Mouse (Mus musculus) R1 (cell line): ENCODE results near the gene Syt5.

ENCODE experiments used
- DNase-seq: peaks from one replicate; pipeline ENCODE4 v3.0.0-alpha.2; 2018; ENCODE audit warnings: low read depth, low spot score

Gene Syt5

DNA sequence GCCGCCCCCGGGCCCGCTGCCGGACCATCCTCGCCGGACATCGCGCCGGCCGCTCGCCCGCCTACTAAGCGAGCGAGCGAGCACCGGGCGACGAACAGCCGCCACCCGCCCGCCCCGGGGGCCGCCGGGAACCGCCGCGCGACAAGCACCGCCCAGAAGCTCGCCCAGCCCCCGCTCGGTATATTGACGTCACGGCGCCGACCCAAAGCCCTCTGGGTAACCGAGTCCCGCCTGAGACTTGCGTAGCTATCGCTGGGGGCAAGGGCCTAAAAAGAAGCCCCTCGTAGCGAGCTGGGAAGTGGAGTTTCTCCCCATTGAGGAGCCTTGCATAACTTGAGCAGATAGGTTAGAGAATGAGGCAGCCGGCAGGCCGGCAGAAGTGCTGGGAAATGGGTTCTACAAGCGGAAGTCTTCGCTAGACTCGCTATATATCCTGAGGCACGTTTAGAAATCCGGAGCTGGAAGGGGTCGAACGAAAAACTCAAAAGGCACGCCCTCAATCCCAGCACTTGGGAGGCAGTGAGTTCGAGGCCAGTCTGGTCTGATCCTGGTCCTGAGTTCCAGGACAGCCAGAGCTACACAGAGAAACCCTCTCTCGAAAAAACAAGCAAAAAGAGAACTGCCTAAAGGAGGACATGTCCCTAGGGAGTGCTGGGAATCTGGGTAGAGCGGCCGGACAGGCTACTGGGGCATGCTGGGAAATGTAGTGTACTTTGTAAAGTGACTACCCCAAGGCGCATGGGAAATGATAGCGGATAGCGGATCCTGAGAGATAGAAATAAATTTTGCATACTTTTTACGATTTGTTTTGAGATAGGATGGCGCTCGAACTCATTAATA lies 45.6 kb downstream of the Syt5 start, which contains the start of gene Ppp1r12c:
Ppp1r12c (minus strand) TSS at position 123 of the 840 bp plus-strand sequence.
- DNase-seq: peak; percentile 92

DNA sequence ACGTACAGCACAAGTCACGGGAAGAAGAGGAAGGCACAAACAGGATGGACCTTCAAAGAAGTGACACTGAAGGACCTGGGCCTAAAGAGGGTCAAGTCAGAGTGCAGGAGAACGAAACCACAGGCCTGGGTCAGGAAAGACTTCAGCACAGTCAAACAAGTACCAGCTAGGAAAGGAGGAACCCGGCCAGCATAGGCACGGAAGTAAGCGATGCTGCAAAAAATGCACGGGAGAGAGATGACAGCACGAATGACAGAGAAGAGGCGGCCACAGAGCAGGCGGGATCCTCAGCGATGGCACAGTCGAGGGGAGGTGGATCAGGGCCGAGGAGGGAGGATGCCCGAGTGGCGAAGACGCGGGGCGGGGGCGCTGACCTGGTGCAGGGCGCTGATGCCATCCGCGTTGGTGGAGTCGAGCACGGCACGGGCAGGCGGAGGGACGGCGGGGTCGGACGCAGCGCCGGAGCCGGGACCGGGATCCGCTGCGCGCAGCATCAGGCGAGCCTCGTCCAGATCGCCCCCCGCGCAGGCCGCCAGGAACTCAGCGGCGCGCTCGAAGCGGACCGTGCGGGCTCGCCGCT lies 46.4 kb downstream of the Syt5 start:
- DNase-seq: peak; percentile 32

DNA sequence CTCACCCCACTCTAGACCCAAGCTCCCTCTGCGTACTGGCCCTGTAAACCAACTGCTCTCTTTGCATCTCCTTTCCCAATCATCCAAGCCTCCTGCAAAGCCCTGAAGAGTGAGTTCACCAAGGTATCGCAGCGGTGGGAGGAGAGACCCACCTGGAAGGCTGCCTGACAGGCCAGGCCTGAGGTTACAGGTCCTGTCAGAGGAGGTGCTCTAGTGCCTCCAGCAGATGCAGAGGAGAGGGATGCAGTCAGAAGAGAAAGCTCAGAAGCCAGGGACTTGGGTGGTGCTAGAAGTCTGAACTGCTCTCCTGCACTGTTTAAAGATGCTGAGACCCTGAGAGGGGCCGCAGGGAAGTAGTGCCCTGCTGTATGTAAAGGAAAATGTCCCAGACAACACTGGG lies 48.3 kb downstream of the Syt5 start:
- DNase-seq: no peak

DNA sequence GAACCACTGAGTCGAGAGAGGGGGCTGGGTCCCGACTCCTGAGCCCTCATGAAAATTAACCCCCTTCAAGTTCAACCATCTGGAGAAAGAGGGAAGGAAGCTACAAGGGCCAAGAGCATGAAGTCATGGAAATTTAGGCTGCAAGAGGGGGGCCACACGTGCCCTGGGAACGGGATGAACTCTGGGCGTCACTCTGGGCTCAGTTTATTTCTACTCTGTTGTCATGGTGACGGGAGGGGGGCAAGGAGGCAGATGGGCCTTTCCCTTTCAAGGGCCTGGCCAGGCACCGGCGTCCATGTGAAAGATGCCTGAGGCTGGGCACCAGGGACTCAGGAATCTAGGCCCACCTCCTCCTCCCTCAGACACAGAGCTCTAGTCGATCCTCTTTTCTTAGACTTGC lies 49.1 kb downstream of the Syt5 start:
- no peak for DNase-seq

DNA sequence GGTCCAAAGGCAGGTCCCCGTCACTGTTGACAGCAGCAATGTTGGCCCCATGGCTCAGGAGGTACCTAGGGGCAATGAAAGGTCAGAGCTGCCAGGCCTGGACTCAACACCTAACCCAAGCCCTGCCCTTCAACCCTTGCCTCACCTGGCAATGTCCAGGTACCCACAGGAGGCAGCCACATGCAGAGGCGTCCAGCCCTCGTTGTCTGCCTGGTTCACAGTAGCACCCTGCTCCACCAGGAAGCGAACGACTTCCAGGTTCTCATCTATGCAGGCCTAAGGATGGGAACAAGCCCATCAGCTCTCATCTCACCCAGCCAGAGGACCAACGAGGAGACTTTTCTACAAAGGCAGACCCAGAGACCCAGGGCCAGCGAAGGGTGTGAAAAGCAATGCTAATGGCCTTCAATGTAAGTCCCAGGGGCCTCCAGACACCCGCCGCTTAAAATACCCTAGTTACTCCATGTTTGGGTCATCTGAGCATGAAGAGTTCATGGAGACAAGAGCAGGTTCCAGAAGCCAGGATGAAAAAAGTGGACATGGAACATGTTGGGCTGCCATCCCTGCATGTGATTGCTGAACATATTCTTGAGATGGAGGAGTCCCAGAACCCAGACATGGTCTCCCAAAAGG lies 50.0 kb downstream of the Syt5 start:
- no peak for DNase-seq

DNA sequence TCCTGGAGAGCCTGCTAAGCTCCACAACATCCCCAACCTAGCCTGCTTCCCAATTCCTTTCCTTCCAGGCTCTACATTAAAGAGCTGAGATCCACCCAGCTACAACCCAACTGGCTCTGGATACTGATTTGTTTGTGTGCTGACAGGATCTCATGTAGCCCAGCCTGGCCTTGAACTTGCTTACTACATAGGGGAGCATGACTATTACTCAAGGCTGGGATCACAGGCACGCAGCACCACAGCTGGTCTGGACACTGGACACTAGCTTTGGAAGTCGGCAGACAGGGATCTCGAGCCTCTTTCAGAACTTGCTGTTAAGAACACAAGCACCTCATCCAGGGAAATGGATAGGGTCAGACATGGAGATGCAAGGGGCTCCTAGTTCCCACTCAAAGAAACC lies 50.9 kb downstream of the Syt5 start:
- no peak for DNase-seq

DNA sequence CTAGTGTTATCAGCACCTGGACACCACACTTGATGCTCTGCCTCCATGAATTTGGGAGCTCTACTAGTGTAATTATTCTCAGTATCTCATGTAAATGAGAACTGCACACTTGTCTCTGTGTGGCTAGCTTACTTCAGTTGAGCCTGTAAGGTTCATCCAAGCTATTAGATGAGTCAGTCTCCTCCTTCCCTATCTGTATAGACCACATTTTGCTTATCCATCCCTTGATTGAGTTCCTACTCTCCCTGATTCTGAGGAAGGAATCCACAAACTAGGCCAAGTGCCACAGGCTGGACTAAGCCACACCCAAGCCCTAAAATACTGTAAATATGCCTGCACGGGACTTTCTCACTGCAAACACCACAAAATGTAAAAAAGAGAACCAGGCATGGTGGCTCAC lies 53.4 kb downstream of the Syt5 start:
- no peak for DNase-seq

DNA sequence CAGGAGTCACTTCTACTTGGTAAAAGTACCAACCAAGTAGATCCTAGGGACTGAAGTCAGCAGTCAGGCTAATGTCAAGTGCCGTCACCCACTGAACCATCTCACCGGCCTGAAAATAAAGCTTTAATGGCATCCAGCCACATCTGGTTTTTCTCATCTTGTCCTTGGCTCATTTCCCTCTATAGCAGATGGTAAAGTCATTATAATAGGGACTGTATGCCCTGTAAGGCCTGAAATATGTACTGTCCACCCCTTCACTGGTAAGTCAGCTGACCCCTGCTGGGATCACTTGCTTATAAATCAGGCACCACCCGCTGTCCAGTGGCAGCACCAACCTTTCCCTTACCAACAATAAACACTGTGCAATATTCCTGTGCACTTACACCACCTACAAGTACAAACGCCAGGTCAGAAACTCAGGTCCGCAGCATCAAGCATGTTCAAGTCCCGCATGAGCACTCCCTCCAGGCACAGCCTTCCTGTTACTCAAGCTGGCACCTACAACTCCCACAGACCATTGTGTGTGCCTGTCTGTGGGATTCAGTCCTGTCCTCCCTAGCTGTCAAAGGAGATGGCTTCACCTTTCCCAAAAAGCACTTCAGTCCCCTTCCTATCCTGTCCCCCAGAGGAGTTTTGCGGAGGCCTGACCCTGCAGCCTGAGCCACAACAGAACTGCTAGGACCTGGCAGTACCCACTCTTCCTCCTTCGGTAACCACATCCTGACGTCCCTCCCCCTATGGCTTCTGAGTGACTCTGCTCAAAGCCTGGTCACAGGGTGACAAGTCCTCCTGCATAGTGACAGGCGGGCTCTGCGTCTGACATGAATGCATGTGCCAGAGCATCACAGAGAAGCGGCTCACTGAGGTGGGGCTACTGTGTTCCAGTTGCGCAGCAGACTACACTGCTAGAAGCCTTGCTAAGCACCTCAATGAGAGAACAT lies 54.8 kb downstream of the Syt5 start:
- no peak for DNase-seq

DNA sequence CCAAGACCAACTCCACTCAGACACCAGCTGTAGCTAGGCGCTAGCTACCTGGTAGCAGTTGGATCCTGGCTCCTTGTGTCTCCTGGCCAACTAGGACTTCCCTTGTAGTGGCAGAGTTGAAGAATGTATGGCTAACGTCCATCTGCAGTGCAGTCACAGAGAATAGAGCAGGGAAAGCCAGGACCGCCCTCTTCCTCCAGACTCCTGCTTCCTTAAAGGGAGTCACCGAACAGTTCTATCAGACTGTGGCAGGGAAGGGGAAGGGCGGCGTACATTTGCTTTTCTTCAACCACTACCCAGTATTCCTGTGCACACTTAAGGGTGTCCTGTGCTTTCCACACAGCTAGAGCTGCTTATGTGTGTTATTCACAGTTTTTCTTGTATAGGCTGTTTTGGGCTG lies 56.0 kb downstream of the Syt5 start:
- DNase-seq: no peak
